Mouse (Mus musculus) brown adipose tissue, adult 24 weeks (tissue): ENCODE data around the gene Igfbp6. TPM values are rescaled to one million over a fixed set of nuclear protein-coding genes. Genes with fewer than 3 reads are reported as not detected.

Experiments
- H3K27ac ChIP-seq: fragments of 200-500 bp; replicated peaks from 2 replicates; pipeline ENCODE4 v1.5.1; 2012; ENCODE audit warnings: low read depth, mild to moderate bottlenecking, low read length
- H3K4me1 ChIP-seq: fragments of 200-500 bp; 2 replicates; pipeline ENCODE4 v1.6.1; 2012; ENCODE audit warnings: low read length, mixed read lengths; ENCODE audit not compliant: control insufficient read depth, insufficient read depth, insufficient read length
- H3K4me3 ChIP-seq: fragments of 200-500 bp; 2 replicates; pipeline ENCODE4 v1.5.1; 2012; ENCODE audit warnings: low read depth, mild to moderate bottlenecking, low read length, moderate library complexity; ENCODE audit not compliant: insufficient read depth
- polyA plus RNA-seq: library from polyadenylated mRNA; stranded (reverse); fragments of >200 nt; gene quantifications from 2 replicates; pipeline ENCODE4 v1.2.4, GENCODE M21; 2012; ENCODE audit not compliant: missing spikeins, insufficient read depth, insufficient read length

Gene Igfbp6
- polyA plus RNA-seq, 1 experiment, result 52.1 TPM

GRCm38 (mm10) chr15:102116753-102117415 is 27.3 kb upstream of the Igfbp6 start:
- Histone ChIP-seq H3K4me1 (no peaks in the 10 kb centered on the region; the same call in 1 of the 2 replicates), H3K27ac (0 out of 2 replicates have a peak overlapping the region, but pooled peaks have one; percentile 14), H3K4me3 (no peak overlapping the region)

- Histone ChIP-seq H3K4me1 (no peaks in the 10 kb centered on the region; the same call in 1 of the 2 replicates), H3K4me3 (no peak overlapping the region), H3K27ac (peak overlapping the region; percentile 31; the same call in 1 of the 2 replicates)
These were observed 26.4 kb upstream of the Igfbp6 start for GRCm38 (mm10) chr15:102117461-102118443.

- Histone ChIP-seq H3K4me3 (no peak overlapping the region), H3K4me1 (no peaks in the 10 kb centered on the region; the same call in 1 of the 2 replicates), H3K27ac (peak overlapping the region; percentile 31; the same call in 1 of the 2 replicates)
These were observed 25.6 kb upstream of the Igfbp6 start for GRCm38 (mm10) chr15:102118591-102118990.

GRCm38 (mm10) chr15:102119121-102119830 is 24.9 kb upstream of the Igfbp6 start:
- H3K4me1 ChIP-seq, result no peaks in the 10 kb centered on the region; the same call in 1 of the 2 replicates

GRCm38 (mm10) chr15:102119831-102120170 is 24.4 kb upstream of the Igfbp6 start:
- no peaks in the 10 kb centered on the region; the same call in 1 of the 2 replicates for H3K4me1 ChIP-seq
- no peak overlapping the region for H3K4me3 ChIP-seq
- no peak overlapping the region for H3K27ac ChIP-seq

More at GRCm38 (mm10) chr15:102119121-102119830, 24.9 kb upstream of the Igfbp6 start:
- no peak overlapping the region for H3K27ac ChIP-seq
- H3K4me3 ChIP-seq, result no peak overlapping the region

- no peak overlapping the region for H3K27ac ChIP-seq
- no peaks in the 10 kb centered on the region; the same call in 1 of the 2 replicates for H3K4me1 ChIP-seq
- H3K4me3 ChIP-seq, result no peak overlapping the region
These were observed 23.6 kb upstream of the Igfbp6 start for GRCm38 (mm10) chr15:102120530-102120929.

GRCm38 (mm10) chr15:102126303-102126702 is 17.9 kb upstream of the Igfbp6 start:
- Histone ChIP-seq H3K4me3 (no peak overlapping the region), H3K27ac (no peak overlapping the region), H3K4me1 (peaks cover 3% of the 10 kb centered on the region; the same call in 1 of the 2 replicates)

- peaks cover 5% of the 10 kb centered on the region for H3K4me1 ChIP-seq
- H3K27ac ChIP-seq, result no peak overlapping the region
- no peak overlapping the region for H3K4me3 ChIP-seq
These were observed 10.8 kb upstream of the Igfbp6 start for GRCm38 (mm10) chr15:102133314-102133713.

- Histone ChIP-seq H3K27ac (no peak overlapping the region), H3K4me3 (no peak overlapping the region), H3K4me1 (peaks cover 5% of the 10 kb centered on the region)
These were observed 9.5 kb upstream of the Igfbp6 start for GRCm38 (mm10) chr15:102134709-102135108.

GRCm38 (mm10) chr15:102135522-102136128 is 8.5 kb upstream of the Igfbp6 start:
- Histone ChIP-seq H3K4me1 (peaks cover 5% of the 10 kb centered on the region), H3K27ac (no peak overlapping the region), H3K4me3 (peak overlapping the region; percentile 96)

GRCm38 (mm10) chr15:102136129-102136758 is 7.9 kb upstream of the Igfbp6 start, which contains the start of gene Spryd3:
Spryd3 (minus strand) TSS chr15:102136234.
- Histone ChIP-seq H3K4me3 (peak within 1 kb of the TSS; percentile 96), H3K4me1 (peaks cover 5% of the 10 kb centered on the region), H3K27ac (no peak within 1 kb of the TSS)

GRCm38 (mm10) chr15:102141120-102141519 is 3.0 kb upstream of the Igfbp6 start:
- no peak overlapping the region for H3K4me3 ChIP-seq
- H3K4me1 ChIP-seq, result no peaks in the 10 kb centered on the region
- no peak overlapping the region for H3K27ac ChIP-seq

GRCm38 (mm10) chr15:102142914-102143912 is 949 bp upstream of the Igfbp6 start:
- Histone ChIP-seq H3K27ac (no peak overlapping the region), H3K4me3 (no peak overlapping the region), H3K4me1 (no peaks in the 10 kb centered on the region)
